Mouse (Mus musculus) CH12.LX (cell line): Measurements from ENCODE around the gene Bphl.

Source experiments
- CTCF ChIP-seq, 2 experiments: IDR thresholded peaks in 1 of 2; conservative IDR thresholded peaks in 1 of 2; 2 replicates each; pipeline ENCODE4 v1.5.1; 2011 to 2012; ENCODE audit warnings: low read depth in 2 of 2, low read length in 2 of 2, improper control_type of control experiment in 1 of 2, inconsistent platforms in 1 of 2, mild to moderate bottlenecking in 1 of 2, moderate library complexity in 1 of 2
- EP300 ChIP-seq: IDR thresholded peaks from 2 replicates; pipeline ENCODE4 v1.6.1; 2011; ENCODE audit warnings: low read length, improper control_type of control experiment
- JUND ChIP-seq: conservative IDR thresholded peaks from 2 replicates; pipeline ENCODE4 v1.6.1; 2011; ENCODE audit warnings: low read depth, low read length, improper control_type of control experiment
- POLR2A ChIP-seq: IDR thresholded peaks from 2 replicates; pipeline ENCODE4 v1.6.1; 2011; ENCODE audit warnings: low read depth, mild to moderate bottlenecking, improper control_type of control experiment, low read length

- TF ChIP-seq CTCF (conservative IDR thresholded peaks at IDR 0.05 in 1 of 2, IDR thresholded peaks at IDR 0.05 in 1 of 2; ENCODE audit: low read depth in 2 of 2, low read length in 2 of 2): no peak
- no peak for TF ChIP-seq EP300
- TF ChIP-seq POLR2A: no peak
- no peak for TF ChIP-seq JUND
Observed at GRCm38 (mm10) chr13:34043716-34044393, 6.5 kb downstream of the Bphl start.
